Mouse (Mus musculus): ENCODE measurements around the gene Dhx15. TPM values are rescaled to one million over a fixed set of nuclear protein-coding genes. Genes with fewer than 3 reads are reported as not detected.

Dhx15 gene
- 18.8 and 23.2 TPM in 2 replicates for polyA plus RNA-seq (2021; fragmentation: Nextera tagmentation)
- long read RNA-seq, experiment 1, transcript Dhx15-201 (14 exons, 3,010 nt), result major isoform, 176 of 235 reads
- long read RNA-seq, experiment 1, transcript Dhx15-207 (14 exons, 2,375 nt), result minor isoform, 5 of 235 reads
- long read RNA-seq, experiment 1, partial matches to known transcripts, result 33 of 235 reads
- long read RNA-seq, experiment 1, other reads (novel, unspliced or antisense), result 21 of 235 reads
- long read RNA-seq, experiment 2, transcript Dhx15-201 (14 exons, 3,010 nt), result major isoform, 21 of 45 reads
- long read RNA-seq, experiment 2, partial matches to known transcripts, result 17 of 45 reads
- long read RNA-seq, experiment 2, other reads (novel, unspliced or antisense), result 6 of 45 reads

GRCm38 (mm10) chr5:52190371-52191179, at the start of gene Dhx15:
Dhx15 (minus strand) TSS chr5:52190514.

Other genes with a start within 250 kb of the Dhx15 start
- 7.9 and 10.6 TPM in 2 replicates for gene Sod3, start 173.3 kb upstream of the Dhx15 start, polyA plus RNA-seq (2021; fragmentation: Nextera tagmentation)